Mouse (Mus musculus): ENCODE results near the gene Dohh. TPM values are rescaled to one million over a fixed set of nuclear protein-coding genes. Genes with fewer than 3 reads are reported as not detected.

Dohh gene
- polyA plus RNA-seq, 1 experiment from 2014 or later: 69.7 TPM

GRCm38 (mm10) chr10:81376561-81377361 is 7.5 kb upstream of the Dohh start:
- Histone ChIP-seq H3K4me2 (peak overlapping the region; percentile 84), H3K4me3 (peak overlapping the region; percentile 83), H3K9me3 (no peaks in the 10 kb centered on the region), H3K36me3 (peaks cover 47% of the 10 kb centered on the region), H3K4me1 (peaks cover 39% of the 10 kb centered on the region), H3K27ac (replicated peaks) (peak overlapping the region; percentile 77), H3K9ac (peak overlapping the region; percentile 97), H3K27me3 (replicated peaks) (no peaks in the 10 kb centered on the region)
- ATAC-seq (ENCODE audit: extremely low read depth, insufficient number of reproducible peaks, low FRiP score, low TSS enrichment): no peak
- 36% methylated on average over 6 of the region's 6 CpGs for WGBS

GRCm38 (mm10) chr10:81377362-81377664 is 6.9 kb upstream of the Dohh start:
- peaks cover 41% of the 10 kb centered on the region for H3K36me3 ChIP-seq
- no peaks in the 10 kb centered on the region for H3K9me3 ChIP-seq
- peak overlapping the region; percentile 97 for H3K9ac ChIP-seq
- H3K27me3 ChIP-seq (replicated peaks): no peaks in the 10 kb centered on the region
- WGBS: 50% methylated on average over 2 of the region's 2 CpGs
- ATAC-seq (ENCODE audit: extremely low read depth, insufficient number of reproducible peaks, low FRiP score, low TSS enrichment): no peak
- peak overlapping the region; percentile 83 for H3K4me3 ChIP-seq
- peak overlapping the region; percentile 84 for H3K4me2 ChIP-seq
- H3K4me1 ChIP-seq: peaks cover 44% of the 10 kb centered on the region
- peak overlapping the region; percentile 77 for H3K27ac ChIP-seq (replicated peaks)

GRCm38 (mm10) chr10:81377793-81378552 is 6.3 kb upstream of the Dohh start, which contains the start of gene Fzr1:
Fzr1 (minus strand) TSS chr10:81378516.
- Histone ChIP-seq H3K27me3 (replicated peaks) (no peaks in the 10 kb centered on the region), H3K9ac (peak within 1 kb of the TSS; percentile 97), H3K4me2 (peak within 1 kb of the TSS; percentile 84), H3K9me3 (no peaks in the 10 kb centered on the region), H3K4me3 (peak within 1 kb of the TSS; percentile 83), H3K36me3 (peaks cover 35% of the 10 kb centered on the region), H3K27ac (replicated peaks) (peak within 1 kb of the TSS; percentile 85), H3K4me1 (peaks cover 47% of the 10 kb centered on the region)
- under 1% methylated on average over 58 of the region's 59 CpGs for WGBS
- ATAC-seq (ENCODE audit: extremely low read depth, insufficient number of reproducible peaks, low FRiP score, low TSS enrichment): peak; percentile 3; the same call in 1 of the 2 replicates

- peak overlapping the region; percentile 83 for H3K4me3 ChIP-seq
- peak overlapping the region; percentile 97 for H3K9ac ChIP-seq
- H3K4me1 ChIP-seq: peaks cover 45% of the 10 kb centered on the region
- H3K4me2 ChIP-seq: peak overlapping the region; percentile 76
- peak; percentile 92 for ATAC-seq (ENCODE audit: extremely low read depth, insufficient number of reproducible peaks, low FRiP score, low TSS enrichment)
- no peaks in the 10 kb centered on the region for H3K9me3 ChIP-seq
- peaks cover 28% of the 10 kb centered on the region for H3K36me3 ChIP-seq
- under 1% methylated on average over 46 of the region's 46 CpGs for WGBS
- H3K27me3 ChIP-seq (replicated peaks): no peaks in the 10 kb centered on the region
- peak overlapping the region; percentile 85 for H3K27ac ChIP-seq (replicated peaks)
Measured at GRCm38 (mm10) chr10:81378553-81379182, 5.6 kb upstream of the Dohh start.

- Histone ChIP-seq H3K27ac (replicated peaks) (peak overlapping the region; percentile 85), H3K4me2 (peak overlapping the region; percentile 76), H3K4me3 (peak overlapping the region; percentile 83), H3K27me3 (replicated peaks) (no peaks in the 10 kb centered on the region), H3K4me1 (peaks cover 45% of the 10 kb centered on the region), H3K9ac (peak overlapping the region; percentile 81), H3K36me3 (peaks cover 23% of the 10 kb centered on the region), H3K9me3 (no peaks in the 10 kb centered on the region)
- 61% methylated on average over 3 of the region's 3 CpGs for WGBS
- ATAC-seq (ENCODE audit: extremely low read depth, insufficient number of reproducible peaks, low FRiP score, low TSS enrichment): no peak
Measured at GRCm38 (mm10) chr10:81379183-81379553, 5.1 kb upstream of the Dohh start.

GRCm38 (mm10) chr10:81379809-81380378 is 4.3 kb upstream of the Dohh start:
- no peak for ATAC-seq (ENCODE audit: extremely low read depth, insufficient number of reproducible peaks, low FRiP score, low TSS enrichment)
- Histone ChIP-seq H3K4me2 (peak overlapping the region; percentile 76), H3K9ac (no peak overlapping the region), H3K4me3 (no peak overlapping the region), H3K27me3 (replicated peaks) (no peaks in the 10 kb centered on the region), H3K36me3 (peaks cover 16% of the 10 kb centered on the region), H3K4me1 (peaks cover 47% of the 10 kb centered on the region), H3K9me3 (no peaks in the 10 kb centered on the region), H3K27ac (replicated peaks) (no peak overlapping the region)
- 87% methylated on average over 6 of the region's 6 CpGs for WGBS

- H3K9me3 ChIP-seq: no peaks in the 10 kb centered on the region
- H3K4me3 ChIP-seq: no peak overlapping the region
- WGBS: 29% methylated on average over 5 of the region's 5 CpGs
- H3K4me2 ChIP-seq: peak overlapping the region; percentile 28
- H3K36me3 ChIP-seq: peaks cover 15% of the 10 kb centered on the region
- ATAC-seq (ENCODE audit: extremely low read depth, insufficient number of reproducible peaks, low FRiP score, low TSS enrichment): no peak
- H3K27ac ChIP-seq (replicated peaks): peak overlapping the region; percentile 77
- H3K9ac ChIP-seq: peak overlapping the region; percentile 45
- peaks cover 39% of the 10 kb centered on the region for H3K4me1 ChIP-seq
- H3K27me3 ChIP-seq (replicated peaks): no peaks in the 10 kb centered on the region
Measured at GRCm38 (mm10) chr10:81382039-81382438, 2.2 kb upstream of the Dohh start.

GRCm38 (mm10) chr10:81384605-81384982 is 366 bp downstream of the Dohh start:
- Histone ChIP-seq H3K27ac (replicated peaks) (peak overlapping the region; percentile 80), H3K9me3 (no peaks in the 10 kb centered on the region), H3K27me3 (replicated peaks) (no peaks in the 10 kb centered on the region), H3K4me2 (peak overlapping the region; percentile 92), H3K9ac (peak overlapping the region; percentile 93), H3K4me1 (peaks cover 34% of the 10 kb centered on the region), H3K4me3 (peak overlapping the region; percentile 89), H3K36me3 (peaks cover 37% of the 10 kb centered on the region)
- under 1% methylated on average over 19 of the region's 19 CpGs for WGBS
- ATAC-seq (ENCODE audit: extremely low read depth, insufficient number of reproducible peaks, low FRiP score, low TSS enrichment): no peak

GRCm38 (mm10) chr10:81385603-81386306 is 1.5 kb downstream of the Dohh start:
- Histone ChIP-seq H3K9ac (peak overlapping the region; percentile 93), H3K27me3 (replicated peaks) (no peaks in the 10 kb centered on the region), H3K27ac (replicated peaks) (no peak overlapping the region), H3K36me3 (peaks cover 37% of the 10 kb centered on the region), H3K4me3 (peak overlapping the region; percentile 89), H3K4me2 (peak overlapping the region; percentile 92), H3K4me1 (peaks cover 41% of the 10 kb centered on the region), H3K9me3 (no peaks in the 10 kb centered on the region)
- no peak for ATAC-seq (ENCODE audit: extremely low read depth, insufficient number of reproducible peaks, low FRiP score, low TSS enrichment)
- 74% methylated on average over 22 of the region's 22 CpGs for WGBS

- no peak overlapping the region for H3K27ac ChIP-seq (replicated peaks)
- H3K4me1 ChIP-seq: peaks cover 34% of the 10 kb centered on the region
- WGBS: 91% methylated on average over 20 of the region's 20 CpGs
- H3K27me3 ChIP-seq (replicated peaks): no peaks in the 10 kb centered on the region
- ATAC-seq (ENCODE audit: extremely low read depth, insufficient number of reproducible peaks, low FRiP score, low TSS enrichment): no peak
- no peak overlapping the region for H3K4me3 ChIP-seq
- H3K36me3 ChIP-seq: peaks cover 46% of the 10 kb centered on the region
- H3K4me2 ChIP-seq: no peak overlapping the region
- H3K9me3 ChIP-seq: no peaks in the 10 kb centered on the region
- H3K9ac ChIP-seq: no peak overlapping the region
Measured at GRCm38 (mm10) chr10:81387716-81388115, 3.5 kb downstream of the Dohh start.

Data from heart, embryonic 13.5 days (tissue).